Mouse (Mus musculus) ES-Bruce4 (cell line): ENCODE results near the gene Mypn.

Source experiments
- CTCF ChIP-seq: IDR thresholded peaks from one replicate; pipeline ENCODE4 v1.8.1; 2011; ENCODE audit warnings: low read depth, low read length
- EP300 ChIP-seq: IDR thresholded peaks from 2 replicates; pipeline ENCODE4 v1.6.1; 2011; ENCODE audit warnings: low read depth, low read length; ENCODE audit not compliant: insufficient read depth
- POLR2A ChIP-seq: IDR thresholded peaks from one replicate; pipeline ENCODE4 v1.8.1; 2011; ENCODE audit warnings: low read length; ENCODE audit not compliant: insufficient read depth

DNA sequence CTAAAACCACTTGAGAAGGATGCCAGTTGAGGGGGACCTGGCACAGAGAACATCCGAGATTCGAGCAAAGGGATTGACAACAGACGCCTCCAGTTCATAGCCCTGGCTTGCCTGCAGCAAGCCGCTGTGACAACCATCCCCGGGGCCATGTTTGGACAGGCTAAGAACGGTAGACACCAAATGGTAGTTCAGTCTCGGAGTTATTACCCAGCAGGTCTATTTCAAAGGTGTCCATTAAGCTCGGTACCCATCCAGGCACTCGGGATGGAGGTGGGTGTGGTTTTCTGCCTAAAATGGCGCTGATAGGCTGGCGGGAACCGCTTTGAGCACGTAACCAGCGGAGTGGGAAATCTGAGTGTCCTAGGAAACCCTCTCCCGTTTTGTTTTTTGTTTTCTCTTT, 87.9 kb downstream of the Mypn start:
- TF ChIP-seq CTCF (no peak), EP300 (no peak), POLR2A (no peak)
